Mouse (Mus musculus): ENCODE data around the gene Hnrnpa1.
"Not testable (repeated sequence)": the region's sequence is repeated elsewhere in the genome, so short reads cannot be mapped to it uniquely, and the experiment has no call there.

The Hnrnpa1 gene

DNA sequence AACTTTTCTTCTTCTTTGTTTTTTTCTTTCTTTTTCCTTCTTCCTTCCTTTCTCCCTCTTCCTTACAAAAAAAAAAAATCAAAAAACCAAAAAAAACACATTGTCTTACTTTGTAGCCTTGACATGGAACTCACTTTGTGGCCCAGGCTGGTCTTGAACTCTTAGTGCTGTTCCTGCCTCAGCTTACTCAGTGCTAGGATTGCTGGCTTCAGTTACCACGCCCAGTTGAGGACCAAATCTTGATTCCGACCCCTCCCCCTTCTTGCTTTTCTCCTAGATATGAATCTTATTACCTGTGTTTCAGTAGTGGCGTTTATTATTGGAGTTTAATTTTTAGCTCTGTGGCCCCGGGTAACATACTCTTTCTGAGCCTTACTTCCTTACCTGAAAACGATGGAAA lies 18.9 kb downstream of the Hnrnpa1 start:
- in situ Hi-C loops (cut with MboI; ENCODE audit: low pct_unique_long_range_greater_than_20kb in 1 of 2, low sequenced_read_pairs in 2 of 2, unreplicated experiment in 1 of 2), result no loop called here

DNA sequence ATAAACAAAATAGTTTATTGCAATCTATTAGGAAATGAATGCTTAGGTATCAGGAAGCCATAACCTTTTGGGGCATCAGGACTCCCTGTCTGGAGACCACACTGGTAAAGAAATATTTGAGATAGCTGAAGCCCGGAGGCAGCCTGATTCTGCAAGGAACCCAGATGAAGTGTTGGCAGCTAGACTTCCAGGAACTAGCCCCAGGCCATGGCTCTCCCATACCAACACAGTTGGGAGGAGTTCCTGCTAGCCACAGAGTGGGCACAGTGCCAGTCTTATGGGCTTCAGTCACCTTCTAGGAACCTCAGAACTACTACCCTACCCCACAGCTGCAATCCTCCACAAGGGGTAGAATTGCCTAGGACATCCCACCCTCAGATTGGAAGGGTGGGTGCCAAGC lies 19.8 kb downstream of the Hnrnpa1 start:
- in situ Hi-C loops (cut with MboI; ENCODE audit: low pct_unique_long_range_greater_than_20kb in 1 of 2, low sequenced_read_pairs in 2 of 2, unreplicated experiment in 1 of 2), result no loop called here

DNA sequence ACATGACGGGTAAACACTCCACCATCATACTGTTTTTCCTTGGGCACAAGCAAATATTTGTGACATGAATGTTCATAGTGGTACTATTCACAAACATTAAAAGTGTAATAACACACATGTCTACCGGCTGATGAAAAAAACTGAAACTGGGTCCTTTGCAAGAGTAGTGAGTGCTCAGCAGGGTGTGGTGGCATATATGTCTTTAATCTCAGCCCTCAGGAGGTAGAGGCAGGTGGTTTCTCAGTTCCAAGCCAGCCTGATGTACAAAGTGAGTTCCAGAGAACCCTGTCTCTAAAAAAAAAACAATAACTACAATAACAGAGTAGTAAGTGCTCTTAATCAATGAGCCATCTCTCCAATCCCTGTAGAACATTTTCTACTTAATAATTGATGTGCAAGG lies 24.6 kb downstream of the Hnrnpa1 start:
- in situ Hi-C loops (cut with MboI; ENCODE audit: low pct_unique_long_range_greater_than_20kb in 1 of 2, low sequenced_read_pairs in 2 of 2, unreplicated experiment in 1 of 2), result no loop called here

DNA sequence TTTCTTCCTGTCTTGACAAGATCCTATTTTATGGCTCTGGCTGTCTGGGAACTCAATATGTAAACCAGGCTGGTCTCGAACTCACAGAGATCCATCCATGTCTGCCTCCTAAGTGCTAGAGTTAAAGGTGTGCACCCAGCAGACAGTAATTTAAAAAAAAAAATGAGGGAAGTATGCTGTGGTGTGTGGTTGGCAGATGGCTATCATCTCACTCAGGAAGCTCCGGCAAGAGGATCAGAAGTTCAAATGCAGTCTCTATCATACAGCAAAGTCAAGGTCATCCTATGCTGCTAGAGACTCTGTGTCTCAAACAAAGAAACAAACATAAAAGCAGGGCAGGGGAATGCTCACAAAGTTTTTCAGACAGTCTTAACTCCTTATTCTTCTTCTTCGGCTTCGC lies 28.7 kb downstream of the Hnrnpa1 start:
- in situ Hi-C loops (cut with MboI; ENCODE audit: low pct_unique_long_range_greater_than_20kb in 1 of 2, low sequenced_read_pairs in 2 of 2, unreplicated experiment in 1 of 2), result no loop called here

DNA sequence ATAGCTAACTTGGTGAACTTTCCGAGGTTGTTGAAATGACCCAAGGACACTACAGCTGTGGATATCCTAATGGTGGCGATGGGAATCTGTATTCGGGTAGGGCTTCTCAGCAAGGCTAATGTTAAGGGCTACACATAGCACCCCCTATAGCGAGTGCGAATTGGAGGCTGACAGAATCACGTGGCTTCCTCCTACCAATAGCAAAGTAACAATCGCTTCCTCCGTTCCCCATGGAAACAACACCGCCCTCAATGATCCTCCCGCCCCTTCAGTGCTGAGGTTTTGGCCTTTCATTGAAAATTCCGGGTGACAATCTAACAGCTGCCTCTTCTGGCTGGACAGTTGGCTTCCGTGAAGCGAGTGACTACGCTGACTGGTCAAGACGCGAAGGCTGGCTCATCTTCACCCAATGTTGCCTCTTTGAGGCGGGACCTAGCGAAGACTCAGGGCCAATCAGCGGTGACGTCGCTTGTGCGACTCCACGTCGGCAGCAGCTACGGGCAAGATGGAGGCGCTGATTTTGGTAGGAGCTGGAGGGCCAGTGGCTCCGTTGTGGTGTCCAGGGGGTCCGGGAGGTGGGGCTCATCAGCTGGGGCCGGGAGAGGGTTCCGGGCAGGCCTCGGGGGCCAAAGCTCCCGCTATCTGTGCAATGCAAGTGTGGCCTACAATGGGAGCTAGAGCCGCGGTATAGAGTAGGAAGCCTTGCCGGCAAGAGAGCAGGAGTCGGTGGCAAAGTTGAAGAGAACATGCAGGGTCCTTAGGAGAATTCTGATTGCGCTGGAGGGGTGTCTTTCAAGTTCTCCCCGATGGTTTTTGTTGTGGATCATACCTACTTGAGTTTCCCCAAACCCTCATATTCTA lies 32.4 kb downstream of the Hnrnpa1 start, which contains the start of gene Copz1:
Gene Copz1 (plus strand): TSS at position 296 of the 861 bp plus-strand sequence.
- in situ Hi-C loops (cut with MboI; ENCODE audit: low pct_unique_long_range_greater_than_20kb in 1 of 2, low sequenced_read_pairs in 2 of 2, unreplicated experiment in 1 of 2), result no loop called here

DNA sequence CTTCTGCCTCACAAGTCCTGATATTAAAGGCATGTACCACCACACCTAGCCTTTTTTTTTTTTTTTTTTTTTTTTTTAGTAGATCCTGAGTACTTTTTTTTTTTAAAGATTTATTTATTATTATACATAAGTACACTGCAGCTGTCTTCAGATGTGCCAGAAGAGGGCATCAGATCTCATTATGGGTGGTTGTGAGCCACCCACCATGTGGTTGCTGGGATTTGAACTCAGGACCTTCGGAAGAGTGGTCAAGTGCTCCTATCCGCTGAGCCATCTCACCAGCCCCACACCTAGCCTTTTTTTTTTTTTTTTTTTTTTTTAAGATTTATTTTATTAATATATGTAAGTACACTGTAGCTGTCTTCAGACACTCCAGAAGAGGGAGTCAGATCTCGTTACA lies 35.7 kb downstream of the Hnrnpa1 start:
- in situ Hi-C loops (cut with MboI; ENCODE audit: low pct_unique_long_range_greater_than_20kb in 1 of 2, low sequenced_read_pairs in 2 of 2, unreplicated experiment in 1 of 2), result not testable (repeated sequence)

DNA sequence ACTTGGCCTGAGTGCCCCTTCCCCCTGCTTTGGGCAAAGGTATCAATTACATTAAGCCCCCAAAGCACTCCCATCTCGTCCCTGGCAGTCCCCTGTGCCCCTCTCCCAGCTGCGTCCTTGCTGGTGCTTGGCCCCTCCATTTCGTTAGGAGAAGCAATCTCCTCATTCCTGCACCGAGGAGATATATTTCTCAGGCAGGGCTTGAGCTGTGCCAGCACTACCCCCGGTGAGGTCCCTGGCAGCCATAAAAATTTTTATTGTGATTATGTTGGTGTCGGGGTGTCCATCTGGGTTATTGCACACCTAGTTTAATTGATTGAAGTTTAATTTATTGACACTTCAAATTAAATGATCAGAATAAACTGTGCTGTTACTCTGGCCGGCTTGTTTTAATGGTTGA lies 37.7 kb downstream of the Hnrnpa1 start:
- in situ Hi-C loops (cut with MboI; ENCODE audit: low pct_unique_long_range_greater_than_20kb in 1 of 2, low sequenced_read_pairs in 2 of 2, unreplicated experiment in 1 of 2), result no loop called here

DNA sequence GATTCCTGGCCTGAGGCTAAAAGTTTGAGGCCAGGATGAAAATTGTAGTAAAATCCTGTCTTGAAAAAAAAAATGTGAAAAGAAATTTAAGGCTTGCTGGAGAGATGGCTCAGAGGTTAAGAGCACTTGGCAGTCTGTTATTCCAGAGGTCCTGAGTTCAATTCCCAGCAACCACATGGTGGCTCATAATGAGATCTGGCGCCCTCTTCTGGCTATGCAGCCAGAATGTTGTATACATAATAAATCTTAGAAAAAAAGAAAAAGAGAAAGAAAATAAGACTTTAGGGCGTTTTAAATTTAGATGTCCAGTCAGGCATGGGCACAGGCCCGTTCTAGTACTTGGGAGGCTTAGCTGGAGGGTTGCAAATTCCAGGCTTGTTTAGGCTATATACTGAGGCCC lies 39.5 kb downstream of the Hnrnpa1 start:
- in situ Hi-C loops (cut with MboI; ENCODE audit: low pct_unique_long_range_greater_than_20kb in 1 of 2, low sequenced_read_pairs in 2 of 2, unreplicated experiment in 1 of 2), result no loop called here

DNA sequence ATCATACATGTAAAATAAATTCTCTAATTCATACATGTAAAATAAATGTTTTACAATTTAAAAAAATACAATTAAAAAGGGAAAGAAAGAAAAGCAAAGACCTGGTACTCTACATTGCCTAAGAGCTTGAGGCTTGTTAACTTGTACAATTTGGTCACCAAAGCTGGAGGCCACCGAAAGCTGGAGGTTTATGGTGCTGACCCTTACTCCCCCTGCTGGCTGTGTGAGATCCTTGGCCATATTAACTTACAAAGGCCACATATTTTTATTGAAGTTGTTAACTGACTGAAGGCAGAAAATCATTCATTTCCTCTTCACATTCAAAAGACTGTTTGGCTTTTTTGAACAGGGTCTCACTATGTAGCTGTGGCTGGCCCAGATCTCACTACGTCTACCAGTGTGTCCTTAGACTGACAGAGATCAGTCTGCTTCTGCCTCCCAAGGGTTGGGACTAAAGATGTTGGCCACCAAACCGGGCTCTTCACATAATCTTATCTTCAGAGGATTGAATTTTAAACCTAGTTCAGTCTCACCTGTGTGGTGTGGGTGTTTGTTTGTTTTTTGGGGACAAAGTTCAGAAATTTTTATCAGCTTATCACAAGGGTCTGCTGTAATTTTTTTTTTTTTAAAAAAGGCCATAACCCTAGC lies 40.7 kb downstream of the Hnrnpa1 start:
- in situ Hi-C loops (cut with MboI; ENCODE audit: low pct_unique_long_range_greater_than_20kb in 1 of 2, low sequenced_read_pairs in 2 of 2, unreplicated experiment in 1 of 2), result no loop called here

DNA sequence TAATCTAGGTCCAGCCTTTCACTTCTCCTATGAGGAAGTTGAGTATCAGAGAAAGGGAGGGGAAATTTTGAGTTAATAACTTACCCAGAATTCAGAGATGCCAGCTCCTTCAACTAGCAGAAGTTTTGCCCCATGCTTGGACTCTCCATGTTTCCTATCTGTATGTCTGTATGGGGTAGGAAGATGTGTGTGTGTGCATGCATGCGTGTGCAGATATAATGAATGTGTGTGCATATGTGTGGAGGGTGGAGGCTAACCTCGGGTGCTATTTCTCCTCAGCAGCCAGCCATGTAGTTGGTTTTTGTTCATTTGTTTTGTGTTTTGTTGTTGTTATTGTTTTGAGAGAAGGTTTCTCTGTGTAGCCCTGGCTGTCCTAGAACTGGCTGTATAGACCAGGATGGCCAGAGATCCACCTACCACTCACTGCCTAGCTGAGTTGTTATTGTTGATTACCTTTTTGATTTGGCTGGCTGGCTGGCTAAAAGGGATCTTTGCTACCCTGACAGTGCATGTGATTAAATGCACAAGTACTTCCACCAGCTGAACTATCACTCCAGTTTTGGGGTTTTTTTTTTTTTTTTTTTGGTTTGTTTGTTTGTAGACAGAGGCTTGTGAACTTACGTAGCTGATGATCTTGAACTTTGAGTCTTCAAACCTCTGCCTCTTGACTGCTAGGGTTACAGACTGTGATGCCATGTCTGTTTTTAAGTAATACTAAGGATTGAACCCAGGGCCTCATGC lies 41.4 kb downstream of the Hnrnpa1 start:
- in situ Hi-C loops (cut with MboI; ENCODE audit: low pct_unique_long_range_greater_than_20kb in 1 of 2, low sequenced_read_pairs in 2 of 2, unreplicated experiment in 1 of 2), result no loop called here

DNA sequence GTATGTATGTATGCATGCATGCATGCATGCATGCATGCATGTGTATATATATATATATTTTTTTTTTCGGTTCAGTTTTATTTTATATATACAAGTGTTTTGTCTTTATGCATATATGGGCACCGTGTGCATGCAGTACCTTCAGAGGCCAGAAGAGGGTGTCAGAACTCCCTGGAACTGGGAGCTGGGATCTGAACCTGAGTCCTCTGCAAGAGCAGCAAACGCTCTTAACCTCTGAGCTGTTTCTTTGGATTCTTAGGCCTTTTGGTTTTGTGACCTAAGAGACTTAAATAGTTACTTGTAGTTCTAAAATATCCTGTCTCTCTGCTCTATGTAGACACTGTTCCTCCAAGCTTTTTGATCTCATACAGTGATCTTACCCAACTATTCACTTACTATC lies 43.8 kb downstream of the Hnrnpa1 start:
- in situ Hi-C loops (cut with MboI; ENCODE audit: low pct_unique_long_range_greater_than_20kb in 1 of 2, low sequenced_read_pairs in 2 of 2, unreplicated experiment in 1 of 2), result no loop called here

DNA sequence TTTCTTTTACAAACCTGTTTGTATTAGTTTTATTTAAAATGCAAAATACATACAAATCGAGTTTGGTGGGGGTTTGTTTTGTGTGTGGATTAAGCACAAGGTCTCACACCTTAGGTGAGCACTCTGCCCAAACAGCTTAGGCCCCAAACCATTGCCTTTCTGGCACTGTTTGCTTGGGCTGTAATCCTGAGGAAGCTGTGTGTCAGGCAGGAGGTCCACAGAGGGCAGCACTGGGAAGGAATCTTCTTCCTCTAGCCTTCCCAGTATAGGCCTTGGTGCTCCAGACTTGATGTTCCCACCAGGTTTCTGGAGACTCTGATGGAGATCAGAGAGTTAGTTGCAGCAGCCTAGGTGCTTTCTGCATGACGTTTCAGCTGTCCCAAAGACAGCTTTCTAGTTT lies 44.4 kb downstream of the Hnrnpa1 start:
- in situ Hi-C loops (cut with MboI; ENCODE audit: low pct_unique_long_range_greater_than_20kb in 1 of 2, low sequenced_read_pairs in 2 of 2, unreplicated experiment in 1 of 2), result no loop called here

DNA sequence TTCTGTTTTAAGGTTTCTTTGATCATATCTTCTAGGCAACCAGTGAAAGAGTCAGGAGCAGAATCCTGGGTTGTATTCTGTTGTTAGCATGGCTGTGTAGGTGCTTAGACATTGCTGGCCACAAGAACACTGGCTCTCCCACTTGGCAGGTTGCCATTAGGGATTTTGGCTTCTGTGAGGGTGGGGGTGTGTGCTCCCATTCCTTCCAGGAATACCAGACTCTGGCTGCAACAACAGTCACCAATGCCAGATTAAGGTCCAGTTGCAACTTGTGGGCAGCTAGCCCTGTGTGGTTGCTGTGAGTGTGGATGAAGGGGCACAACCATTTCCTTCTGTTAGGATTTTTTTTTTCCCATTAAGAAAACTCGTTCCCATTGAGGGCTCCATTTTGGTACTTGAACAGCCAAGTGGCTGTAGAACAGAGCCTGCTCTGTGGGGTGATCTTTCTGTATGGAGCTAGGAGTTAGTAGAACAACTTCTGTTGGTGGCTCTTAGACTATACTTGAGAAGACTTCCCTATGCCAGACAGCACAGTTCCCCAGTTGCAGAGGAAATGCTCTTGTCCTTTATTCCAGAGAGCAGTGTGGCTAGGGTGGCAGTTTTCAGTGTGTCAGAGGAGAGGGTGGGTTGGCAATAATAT lies 45.7 kb downstream of the Hnrnpa1 start:
- in situ Hi-C loops (cut with MboI; ENCODE audit: low pct_unique_long_range_greater_than_20kb in 1 of 2, low sequenced_read_pairs in 2 of 2, unreplicated experiment in 1 of 2), result no loop called here

DNA sequence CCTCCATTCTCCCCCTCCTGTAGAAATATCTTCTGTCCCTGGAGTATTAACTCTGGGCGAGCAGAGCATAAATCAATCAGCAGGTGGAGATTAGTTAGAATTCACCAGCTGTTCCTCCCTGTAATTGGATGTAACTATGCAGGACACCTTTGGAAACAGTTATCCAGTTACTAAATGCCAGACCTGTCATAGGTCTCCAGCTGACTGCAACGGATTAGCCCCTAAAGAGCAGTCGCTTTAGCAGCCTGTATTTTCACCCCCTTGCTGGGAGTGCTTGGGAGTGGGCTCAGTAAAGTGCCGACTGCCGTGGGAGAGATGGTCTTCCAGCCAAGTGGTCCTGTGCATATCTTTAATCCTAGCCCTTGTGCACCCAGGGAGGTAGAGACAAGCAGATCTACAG lies 49.4 kb downstream of the Hnrnpa1 start:
- in situ Hi-C loops (cut with MboI; ENCODE audit: low pct_unique_long_range_greater_than_20kb in 1 of 2, low sequenced_read_pairs in 2 of 2, unreplicated experiment in 1 of 2), result no loop called here

DNA sequence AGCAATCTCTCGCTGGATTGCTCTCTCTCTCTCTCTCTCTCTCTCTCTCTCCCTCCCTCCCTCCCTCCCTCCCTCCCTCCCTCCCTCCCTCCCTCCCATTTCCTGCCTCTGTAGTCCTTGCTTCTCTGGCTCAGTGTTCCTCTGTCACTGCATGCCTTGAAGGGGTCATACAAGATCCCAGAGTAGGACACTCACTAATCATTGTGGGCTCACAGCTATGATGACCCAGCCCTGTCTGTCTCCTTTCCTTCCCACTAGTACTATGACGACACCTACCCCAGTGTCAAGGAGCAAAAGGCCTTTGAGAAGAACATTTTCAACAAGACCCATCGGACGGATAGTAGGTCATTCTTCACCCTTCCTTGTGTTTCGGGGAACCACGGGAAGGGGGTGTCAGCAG lies 50.2 kb downstream of the Hnrnpa1 start:
- in situ Hi-C loops (cut with MboI; ENCODE audit: low pct_unique_long_range_greater_than_20kb in 1 of 2, low sequenced_read_pairs in 2 of 2, unreplicated experiment in 1 of 2), result no loop called here

DNA sequence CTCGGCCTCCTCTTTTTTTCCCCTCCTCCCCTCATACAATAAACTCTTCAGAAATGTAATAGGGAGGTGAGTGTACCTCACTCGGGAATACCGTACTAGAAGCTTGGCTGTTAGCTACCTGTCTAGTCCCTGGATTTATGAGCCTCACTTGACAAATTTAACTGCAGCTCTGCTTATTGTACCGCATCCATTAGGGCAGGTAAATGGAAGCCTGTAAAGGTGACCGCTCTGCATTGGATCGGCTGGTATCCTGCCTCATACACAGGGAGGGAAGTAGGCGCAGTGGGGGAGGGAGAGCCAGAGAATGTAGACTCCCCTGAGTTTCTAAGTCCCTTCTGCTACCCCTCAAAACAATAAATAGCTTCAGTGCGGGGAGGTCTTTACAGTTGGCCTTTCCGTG lies 50.6 kb downstream of the Hnrnpa1 start:
- in situ Hi-C loops (cut with MboI; ENCODE audit: low pct_unique_long_range_greater_than_20kb in 1 of 2, low sequenced_read_pairs in 2 of 2, unreplicated experiment in 1 of 2), result no loop called here

DNA sequence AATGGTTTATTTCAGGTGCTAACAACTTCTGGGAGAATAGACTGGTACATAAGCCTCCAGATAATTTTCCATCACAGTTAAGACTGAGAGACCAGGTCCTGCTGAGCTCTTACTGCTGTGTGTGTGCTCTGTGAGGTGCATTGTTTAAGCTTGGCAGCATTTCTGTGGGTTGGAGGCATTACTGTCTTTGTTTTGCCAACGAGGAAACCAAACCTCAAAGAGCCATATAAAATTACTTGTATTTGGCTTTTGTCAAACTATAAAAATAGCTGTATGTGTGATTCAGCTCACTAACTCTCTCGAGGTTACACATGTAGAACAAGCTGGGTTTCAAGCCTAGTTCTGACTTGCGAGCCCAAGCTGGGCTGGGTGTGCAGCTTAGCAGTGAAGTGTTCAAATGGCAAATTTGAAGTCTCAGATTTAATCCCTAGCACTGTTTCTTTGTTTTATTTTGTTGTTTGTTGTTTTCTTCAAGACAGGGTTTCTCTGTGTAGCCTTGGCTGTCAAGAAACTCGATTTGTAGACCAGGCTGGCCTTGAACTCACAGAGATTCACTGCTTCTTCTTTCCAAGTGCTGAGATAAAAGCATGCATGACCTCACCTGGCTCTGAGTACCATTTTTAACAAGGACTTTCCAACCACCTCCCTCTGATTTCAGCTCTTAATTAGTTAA lies 52.6 kb downstream of the Hnrnpa1 start:
- in situ Hi-C loops (cut with MboI; ENCODE audit: low pct_unique_long_range_greater_than_20kb in 1 of 2, low sequenced_read_pairs in 2 of 2, unreplicated experiment in 1 of 2), result no loop called here

DNA sequence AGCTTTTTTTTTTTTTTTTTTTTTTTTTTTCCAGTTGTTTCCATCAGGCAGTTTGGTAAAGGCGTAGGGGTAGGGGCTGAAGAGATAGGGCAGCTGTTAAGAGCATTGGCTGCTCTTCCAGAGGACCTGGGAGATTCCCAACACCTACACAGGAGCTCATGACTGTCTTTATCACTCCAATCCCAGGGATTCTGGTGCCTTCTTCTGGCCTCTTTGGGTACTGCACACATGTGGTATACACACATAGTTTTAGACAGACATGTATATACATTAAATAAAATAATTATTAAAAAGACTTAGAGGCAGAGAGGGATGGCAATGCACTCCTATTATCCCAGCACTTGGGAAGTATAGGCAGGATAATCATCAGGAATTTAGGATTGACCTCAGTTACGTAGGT lies 53.1 kb downstream of the Hnrnpa1 start:
- in situ Hi-C loops (cut with MboI; ENCODE audit: low pct_unique_long_range_greater_than_20kb in 1 of 2, low sequenced_read_pairs in 2 of 2, unreplicated experiment in 1 of 2), result no loop called here

Measured in mouse embryonic stem cell (cell line).